Mouse (Mus musculus) CH12.LX (cell line): ENCODE measurements at regions not wholly inside any gene's neighbourhood (a gene's known extent, or its start where the extent isn't known, plus 50 kb on each side); places are given as distances from the start of the nearest gene placed in this dataset.

Source experiments
- CTCF ChIP-seq, 2 experiments: IDR thresholded peaks in 1 of 2; conservative IDR thresholded peaks in 1 of 2; 2 replicates each; pipeline ENCODE4 v1.5.1; 2011 to 2012; ENCODE audit warnings: low read depth in 2 of 2, low read length in 2 of 2, improper control_type of control experiment in 1 of 2, inconsistent platforms in 1 of 2, mild to moderate bottlenecking in 1 of 2, moderate library complexity in 1 of 2
- ELF1 ChIP-seq: IDR thresholded peaks from 2 replicates; pipeline ENCODE4 v1.6.1; 2014; ENCODE audit warnings: low read depth, mild to moderate bottlenecking, inconsistent platforms, low read length, improper control_type of control experiment
- EP300 ChIP-seq: IDR thresholded peaks from 2 replicates; pipeline ENCODE4 v1.6.1; 2011; ENCODE audit warnings: low read length, improper control_type of control experiment
- ETS1 ChIP-seq: conservative IDR thresholded peaks from 2 replicates; pipeline ENCODE4 v1.6.1; 2012; ENCODE audit warnings: low read depth, mild to moderate bottlenecking, inconsistent platforms, low read length, improper control_type of control experiment, moderate library complexity
- MAX ChIP-seq: IDR thresholded peaks from 2 replicates; pipeline ENCODE4 v1.6.1; 2011; ENCODE audit warnings: low read length, improper control_type of control experiment
- NRF1 ChIP-seq: IDR thresholded peaks from 2 replicates; pipeline ENCODE4 v1.6.1; 2014; ENCODE audit warnings: low read depth, mild to moderate bottlenecking, inconsistent platforms, low read length, improper control_type of control experiment, moderate library complexity
- POLR2A ChIP-seq: IDR thresholded peaks from 2 replicates; pipeline ENCODE4 v1.6.1; 2011; ENCODE audit warnings: low read depth, mild to moderate bottlenecking, improper control_type of control experiment, low read length
- RCOR1 ChIP-seq: conservative IDR thresholded peaks from 2 replicates; pipeline ENCODE4 v1.6.1; 2012; ENCODE audit warnings: low read depth, mild to moderate bottlenecking, inconsistent platforms, low read length, improper control_type of control experiment
- TCF12 ChIP-seq: IDR thresholded peaks from 2 replicates; pipeline ENCODE4 v1.6.1; 2014; ENCODE audit warnings: low read depth, mild to moderate bottlenecking, inconsistent platforms, low read length, improper control_type of control experiment
- USF2 ChIP-seq: conservative IDR thresholded peaks from 2 replicates; pipeline ENCODE4 v1.6.1; 2011; ENCODE audit warnings: low read depth, low read length, improper control_type of control experiment
- ZNF384 ChIP-seq: IDR thresholded peaks from 2 replicates; pipeline ENCODE4 v1.6.1; 2012; ENCODE audit warnings: low read depth, low read length, improper control_type of control experiment, inconsistent platforms

- no peak for TF ChIP-seq POLR2A
- TF ChIP-seq NRF1 = no peak
- TF ChIP-seq MAX = no peak
- TF ChIP-seq TCF12 = no peak
- no peak for TF ChIP-seq ETS1
- TF ChIP-seq ZNF384 = no peak
- TF ChIP-seq CTCF (conservative IDR thresholded peaks at IDR 0.05 in 1 of 2, IDR thresholded peaks at IDR 0.05 in 1 of 2; ENCODE audit: low read depth in 2 of 2, low read length in 2 of 2) = no peak
- no peak for TF ChIP-seq RCOR1
- no peak for TF ChIP-seq ELF1
- TF ChIP-seq EP300 = no peak
- TF ChIP-seq USF2 = no peak
Observed at GRCm38 (mm10) chr15:51504789-51505188, 2379.9 kb upstream of the Gm7489 start.
